Mouse (Mus musculus) midbrain, embryonic 10.5 days (tissue): Measurements from ENCODE around the gene Erc2. TPM values are rescaled to one million over a fixed set of nuclear protein-coding genes. Genes with fewer than 3 reads are reported as not detected.

Source experiments
- DNase-seq: peaks from one replicate; pipeline ENCODE4 v3.0.0-alpha.2; 2017; ENCODE audit warnings: low spot score
- H3K27ac ChIP-seq: fragments of 300-500 bp; sonication (generic); replicated peaks from 2 replicates; pipeline ENCODE4 v1.5.1; 2016; ENCODE audit warnings: mild to moderate bottlenecking
- H3K27me3 ChIP-seq: fragments of 300-500 bp; sonication (generic); 2 replicates; pipeline ENCODE4 v1.6.1; 2016; ENCODE audit warnings: low read depth, mild to moderate bottlenecking; ENCODE audit not compliant: poor library complexity, severe bottlenecking
- H3K36me3 ChIP-seq: fragments of 300-500 bp; sonication (generic); 2 replicates; pipeline ENCODE4 v1.6.1; 2016; ENCODE audit warnings: mild to moderate bottlenecking, moderate library complexity
- H3K4me1 ChIP-seq: fragments of 300-500 bp; sonication (generic); 2 replicates; pipeline ENCODE4 v1.6.1; 2016
- H3K4me3 ChIP-seq: fragments of 300-500 bp; sonication (generic); 2 replicates; pipeline ENCODE4 v1.5.1; 2016; ENCODE audit warnings: mild to moderate bottlenecking, moderate library complexity
- H3K9me3 ChIP-seq: fragments of 300-500 bp; sonication (generic); replicated peaks from 2 replicates; pipeline ENCODE4 v1.6.1; 2016; ENCODE audit warnings: mild to moderate bottlenecking
- WGBS: fragments of 180-500 bp; shearing (Covaris S2); methylation state at CpG from one replicate; pipeline ENCODE4 v1.1.7; 2016; 5-methylcytosine and 5-hydroxymethylcytosine counted together
- polyA plus RNA-seq: library from polyadenylated mRNA; unstranded; fragments of >200 nt; fragmentation: Nextera tagmentation; extraction: Ambion mirVana; gene quantifications from 2 replicates; pipeline ENCODE4 v1.2.1, GENCODE M21; 2016

The Erc2 gene
- polyA plus RNA-seq, 1 experiment from 2014 or later: 9.2 TPM

DNA sequence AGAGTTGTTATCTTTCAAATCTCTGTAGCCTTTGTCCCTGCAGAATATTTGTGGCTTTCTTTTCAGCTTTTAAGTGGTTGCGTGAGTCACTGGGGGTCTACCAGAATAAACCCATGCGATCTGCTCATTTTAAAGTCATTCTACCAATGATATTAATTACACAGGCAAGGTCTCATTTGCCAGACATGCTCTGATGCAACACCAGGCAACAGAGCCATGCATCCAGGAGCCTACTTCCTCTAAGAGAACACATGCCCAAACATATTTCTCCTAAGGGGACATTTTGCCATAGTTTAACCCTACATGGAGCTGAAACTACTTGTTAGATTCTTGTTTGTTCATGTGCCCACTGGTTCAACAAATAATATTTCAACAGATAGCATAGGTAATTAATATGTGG lies 584.1 kb downstream of the Erc2 start:
- 94% methylated on average over 2 of the region's 2 CpGs for WGBS
- no peak overlapping the region for H3K27ac ChIP-seq
- no peak for DNase-seq
- no peaks in the 10 kb centered on the region for H3K27me3 ChIP-seq
- no peaks in the 10 kb centered on the region for H3K4me1 ChIP-seq
- no peaks in the 10 kb centered on the region for H3K36me3 ChIP-seq
- H3K4me3 ChIP-seq: no peak overlapping the region
- H3K9me3 ChIP-seq: no peaks in the 10 kb centered on the region

- H3K4me1 ChIP-seq: no peaks in the 10 kb centered on the region
- H3K36me3 ChIP-seq: no peaks in the 10 kb centered on the region
- H3K4me3 ChIP-seq: no peak overlapping the region
- H3K9me3 ChIP-seq: no peaks in the 10 kb centered on the region
- no peak overlapping the region for H3K27ac ChIP-seq
- no peaks in the 10 kb centered on the region for H3K27me3 ChIP-seq
- no peak for DNase-seq
- WGBS: 96% methylated on average over 6 of the region's 6 CpGs
Measured at GRCm38 (mm10) chr14:28225550-28225949, 603.3 kb downstream of the Erc2 start.

GRCm38 (mm10) chr14:28230563-28230962 lies 608.3 kb downstream of the Erc2 start:
- H3K36me3 ChIP-seq: no peaks in the 10 kb centered on the region
- H3K9me3 ChIP-seq: no peaks in the 10 kb centered on the region
- 88% methylated on average over 6 of the region's 6 CpGs for WGBS
- no peaks in the 10 kb centered on the region for H3K27me3 ChIP-seq
- peaks cover 7% of the 10 kb centered on the region; the same call in 1 of the 2 replicates for H3K4me1 ChIP-seq
- no peak overlapping the region for H3K27ac ChIP-seq
- DNase-seq: no peak
- H3K4me3 ChIP-seq: no peak overlapping the region

DNA sequence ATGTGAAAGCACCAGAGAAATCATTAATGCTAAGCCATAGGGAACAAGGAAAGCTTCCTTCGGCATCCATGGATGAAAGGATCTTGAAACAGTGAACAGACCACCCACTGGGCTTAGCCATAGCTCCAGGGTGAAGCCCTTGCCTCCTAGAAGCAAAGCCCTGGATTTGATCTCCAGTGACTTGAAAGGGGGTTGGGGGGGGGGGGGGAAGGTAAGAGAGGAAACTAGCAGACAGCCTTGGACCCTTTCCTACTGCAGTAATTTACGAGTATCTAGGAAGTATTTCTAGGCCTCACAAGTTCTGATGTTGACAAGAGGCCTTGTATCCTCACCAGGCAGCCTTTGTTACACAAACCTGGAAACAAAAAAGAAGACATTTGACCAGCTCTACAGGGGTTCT lies 609.0 kb downstream of the Erc2 start:
- no peak for DNase-seq
- H3K27me3 ChIP-seq: no peaks in the 10 kb centered on the region
- no peaks in the 10 kb centered on the region for H3K36me3 ChIP-seq
- no peak overlapping the region for H3K4me3 ChIP-seq
- H3K4me1 ChIP-seq: peaks cover 7% of the 10 kb centered on the region; the same call in 1 of the 2 replicates
- 32% methylated on average over 2 of the region's 2 CpGs for WGBS
- no peak overlapping the region for H3K27ac ChIP-seq
- H3K9me3 ChIP-seq: no peaks in the 10 kb centered on the region

DNA sequence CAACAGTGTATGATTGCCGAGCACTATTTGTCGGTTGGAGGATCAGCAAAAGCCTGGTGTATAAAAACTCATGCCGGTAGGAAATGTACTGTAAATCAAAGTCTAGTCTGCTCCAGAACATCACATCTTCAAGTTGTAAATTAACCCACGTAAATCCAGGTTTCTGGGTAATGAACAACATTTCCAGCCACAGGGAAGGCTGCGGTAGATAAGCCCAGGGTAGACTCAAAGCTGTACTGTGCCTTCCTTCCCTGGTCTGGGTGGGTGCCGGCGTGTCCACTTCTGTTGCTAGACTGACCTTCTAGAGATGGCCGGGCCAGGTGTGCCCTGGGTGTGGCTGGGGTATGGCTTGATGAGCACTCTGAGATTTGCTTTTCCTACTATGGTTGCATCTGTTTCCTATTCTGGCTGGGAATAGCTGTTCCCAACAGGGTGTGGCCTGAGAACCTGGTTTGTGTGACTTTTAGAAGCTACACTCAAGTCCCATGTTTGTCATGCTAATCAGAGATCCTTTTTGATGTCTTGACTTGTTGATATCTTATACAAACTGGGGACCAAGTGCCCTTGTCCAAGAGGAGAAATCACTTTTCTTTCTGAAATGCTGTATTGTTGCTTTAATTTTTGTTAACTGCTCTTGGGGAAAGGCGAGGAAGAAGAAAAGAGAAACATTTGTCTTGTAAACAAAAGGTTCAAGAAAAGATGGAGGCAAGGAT lies 616.3 kb downstream of the Erc2 start:
- Histone ChIP-seq H3K27me3 (no peaks in the 10 kb centered on the region), H3K9me3 (no peaks in the 10 kb centered on the region), H3K4me3 (no peak overlapping the region), H3K36me3 (no peaks in the 10 kb centered on the region), H3K27ac (no peak overlapping the region), H3K4me1 (no peaks in the 10 kb centered on the region)
- 89% methylated on average over 9 of the region's 9 CpGs for WGBS
- no peak for DNase-seq

- no peak overlapping the region for H3K27ac ChIP-seq
Measured at GRCm38 (mm10) chr14:28240111-28240510, 617.9 kb downstream of the Erc2 start.

DNA sequence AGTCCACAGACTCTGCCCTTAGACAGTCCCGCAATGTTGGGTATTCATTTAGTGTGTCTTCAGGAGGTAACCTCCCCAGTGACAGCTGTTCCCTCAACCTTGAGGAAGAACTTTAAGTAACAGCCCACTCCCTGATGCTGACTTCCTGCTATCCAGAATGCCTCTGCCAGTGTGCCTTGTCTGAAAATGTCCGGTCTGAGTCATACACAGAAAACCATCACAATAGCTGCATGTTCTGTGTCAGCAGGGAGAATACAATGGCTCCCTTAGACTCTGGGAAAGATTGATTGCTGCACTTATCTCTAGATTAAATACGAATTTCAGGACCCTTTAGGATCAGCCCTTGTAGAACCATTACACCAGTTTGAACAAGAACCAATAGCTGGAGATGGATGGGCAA lies 620.5 kb downstream of the Erc2 start:
- no peaks in the 10 kb centered on the region for H3K36me3 ChIP-seq
- H3K9me3 ChIP-seq: no peaks in the 10 kb centered on the region
- H3K27me3 ChIP-seq: no peaks in the 10 kb centered on the region
- H3K4me1 ChIP-seq: no peaks in the 10 kb centered on the region
- H3K4me3 ChIP-seq: no peak overlapping the region
- H3K27ac ChIP-seq: no peak overlapping the region
- DNase-seq: no peak
- 83% methylated on average over 3 of the region's 3 CpGs for WGBS

More at GRCm38 (mm10) chr14:28240111-28240510, 617.9 kb downstream of the Erc2 start:
- 55% methylated on average over 3 of the region's 3 CpGs for WGBS
- no peaks in the 10 kb centered on the region for H3K27me3 ChIP-seq
- H3K9me3 ChIP-seq: no peaks in the 10 kb centered on the region
- DNase-seq: no peak
- H3K4me3 ChIP-seq: no peak overlapping the region
- H3K36me3 ChIP-seq: no peaks in the 10 kb centered on the region
- H3K4me1 ChIP-seq: no peaks in the 10 kb centered on the region

DNA sequence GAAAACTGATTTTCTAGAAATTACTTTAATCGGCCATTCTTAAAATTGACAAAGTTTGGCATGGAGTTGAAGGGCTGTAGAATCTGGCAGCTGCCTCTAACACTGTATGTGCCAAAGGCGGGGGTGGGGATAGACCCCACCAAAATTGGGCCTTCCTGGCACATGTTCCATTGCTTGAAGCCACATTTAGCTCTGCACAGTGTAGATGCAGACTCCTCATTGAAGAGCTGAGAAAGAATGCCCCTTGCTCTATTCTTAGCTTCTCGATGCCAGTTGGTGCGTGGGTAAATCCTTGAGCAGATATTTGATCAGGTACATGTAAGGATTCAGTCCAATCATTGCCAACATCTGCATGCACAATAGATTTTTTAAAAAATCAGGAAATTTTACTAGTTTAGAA lies 621.2 kb downstream of the Erc2 start:
- Histone ChIP-seq H3K4me1 (peaks cover 2% of the 10 kb centered on the region; the same call in 1 of the 2 replicates), H3K27me3 (no peaks in the 10 kb centered on the region), H3K4me3 (no peak overlapping the region), H3K36me3 (no peaks in the 10 kb centered on the region), H3K9me3 (no peaks in the 10 kb centered on the region), H3K27ac (no peak overlapping the region)
- 89% methylated on average over 4 of the region's 4 CpGs for WGBS
- no peak for DNase-seq

DNA sequence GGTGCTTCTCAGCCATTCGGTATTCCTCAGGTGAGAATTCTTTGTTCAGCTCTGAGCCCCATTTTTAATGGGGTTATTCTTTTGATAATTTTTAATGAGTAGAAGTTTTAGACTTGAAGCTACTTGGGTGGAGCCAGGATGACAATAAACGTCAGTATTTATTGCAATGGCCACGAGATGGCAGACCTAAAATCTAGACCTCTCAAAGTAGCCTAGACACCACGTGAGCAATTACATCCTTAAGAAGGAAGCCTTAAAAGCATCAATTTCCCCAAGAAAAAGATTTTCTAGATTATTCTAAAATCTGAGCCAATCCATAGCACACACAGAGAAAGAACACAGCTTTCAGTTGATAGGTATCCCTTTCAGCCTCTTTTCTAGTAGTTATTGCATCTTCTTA lies 640.5 kb downstream of the Erc2 start:
- DNase-seq: no peak
- H3K27me3 ChIP-seq: no peaks in the 10 kb centered on the region
- no peak overlapping the region for H3K27ac ChIP-seq
- 62% methylated on average over 4 of the region's 4 CpGs for WGBS
- H3K9me3 ChIP-seq: no peaks in the 10 kb centered on the region
- H3K36me3 ChIP-seq: no peaks in the 10 kb centered on the region
- no peak overlapping the region for H3K4me3 ChIP-seq
- no peaks in the 10 kb centered on the region for H3K4me1 ChIP-seq

DNA sequence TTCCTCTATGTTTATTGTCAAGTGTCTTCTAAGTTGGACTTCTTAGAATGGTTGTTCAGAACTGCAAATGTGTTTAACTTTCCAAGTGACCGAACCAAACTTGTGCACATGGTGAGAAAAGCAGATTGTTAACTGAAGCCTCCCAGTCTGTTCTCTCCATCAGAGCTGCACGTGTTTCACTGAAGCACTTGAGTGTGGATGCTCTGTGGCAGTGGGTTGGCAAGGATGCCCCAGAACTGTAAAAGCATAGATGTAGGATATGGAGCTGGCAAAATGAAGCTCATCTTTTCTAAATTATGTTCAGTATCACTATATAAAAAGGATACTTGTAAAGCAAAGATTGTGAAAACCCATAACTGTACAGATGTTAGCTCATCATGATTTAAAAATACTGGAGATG lies 645.1 kb downstream of the Erc2 start:
- no peak overlapping the region for H3K4me3 ChIP-seq
- no peak overlapping the region for H3K27ac ChIP-seq
- whole genome bisulfite sequencing: 82% methylated on average over 2 of the region's 2 CpGs
- H3K4me1 ChIP-seq: no peaks in the 10 kb centered on the region
- H3K27me3 ChIP-seq: no peaks in the 10 kb centered on the region
- DNase-seq: no peak
- no peaks in the 10 kb centered on the region for H3K9me3 ChIP-seq
- H3K36me3 ChIP-seq: no peaks in the 10 kb centered on the region

- Histone ChIP-seq H3K36me3 (no peaks in the 10 kb centered on the region), H3K27me3 (no peaks in the 10 kb centered on the region), H3K9me3 (no peaks in the 10 kb centered on the region), H3K27ac (no peak overlapping the region), H3K4me1 (no peaks in the 10 kb centered on the region), H3K4me3 (no peak overlapping the region)
- WGBS: 84% methylated on average over 8 of the region's 8 CpGs
- no peak for DNase-seq
Measured at GRCm38 (mm10) chr14:28271846-28272245, 649.6 kb downstream of the Erc2 start.

GRCm38 (mm10) chr14:28273669-28274068 lies 651.4 kb downstream of the Erc2 start:
- Histone ChIP-seq H3K4me3 (no peak overlapping the region), H3K27ac (no peak overlapping the region), H3K36me3 (no peaks in the 10 kb centered on the region), H3K4me1 (no peaks in the 10 kb centered on the region), H3K9me3 (no peaks in the 10 kb centered on the region), H3K27me3 (no peaks in the 10 kb centered on the region)
- WGBS: 78% methylated on average over 1 of the region's 1 CpGs
- no peak for DNase-seq

GRCm38 (mm10) chr14:28274826-28275225 lies 652.6 kb downstream of the Erc2 start:
- Histone ChIP-seq H3K27me3 (no peaks in the 10 kb centered on the region), H3K27ac (no peak overlapping the region), H3K4me1 (no peaks in the 10 kb centered on the region), H3K36me3 (no peaks in the 10 kb centered on the region), H3K4me3 (no peak overlapping the region), H3K9me3 (no peaks in the 10 kb centered on the region)
- no peak for DNase-seq
- 83% methylated on average over 7 of the region's 7 CpGs for WGBS
